Comparison of ENCODE assay signal across 9 mouse cellular contexts in genomic region chr1:174553272-174554007, GRCm38 (mm10). TPM values are rescaled to one million over a fixed set of nuclear protein-coding genes. Genes with fewer than 3 reads are reported as not detected.
A peak's percentile ranks its signal among the peaks of the same experiment; 100 is the strongest.
DNase-seq lines count a peak whose midpoint lies in the region; ATAC-seq and TF ChIP-seq lines count a peak whose summit lies in the region.
"Had no signal": no experiment of that assay in that cellular context is flagged by ENCODE, and none has a peak within 500 bp of the region (broad histone marks: within the 10 kb centered on the region; RNA-seq: fewer than 3 reads in every experiment).

No protein-coding gene starts in this region.

- no peak; the same call in 1 of the 2 replicates for TF ChIP-seq RAD21 in MEL (IDR thresholded peaks at IDR 0.05; ENCODE audit: low read depth, low read length)

- H3K79me2 ChIP-seq in MEL (ENCODE audit: control insufficient read depth, insufficient read depth, low read length, poor library complexity): no peaks in the 10 kb centered on the region

- DNase-seq in intestine, embryonic 14.5 days (ENCODE audit: low spot score): peak; percentile 58
- DNase-seq in MEL (ENCODE audit: low read depth, low spot score): peak; percentile 49
- peak; percentile 55 for DNase-seq in cerebellum, adult 9-10 months
- peak; percentile 40 for DNase-seq in layer of hippocampus, adult 9-11 months
- peak; percentile 27 for DNase-seq in thymus, postnatal 25 days

- H3K4me1 ChIP-seq in intestine, embryonic 14.5 days (replicated peaks; ENCODE audit: control insufficient read depth, insufficient read depth, low read length): no peaks in the 10 kb centered on the region
- no peaks in the 10 kb centered on the region for H3K4me1 ChIP-seq in intestine, embryonic 16.5 days (ENCODE audit: control insufficient read depth, insufficient read depth, low read length)
- H3K4me1 ChIP-seq in MEL (ENCODE audit: control insufficient read depth in 1 of 2, insufficient read depth in 2 of 2, low read length in 2 of 2): no peaks in the 10 kb centered on the region
- 0 out of 2 replicates have a peak, but pooled peaks cover 2% of the 10 kb centered on the region for H3K4me1 ChIP-seq in midbrain, embryonic 12.5 days

- no peak overlapping the region for H3K9ac ChIP-seq in intestine, embryonic 14.5 days (ENCODE audit: low read length)
- H3K9ac ChIP-seq in intestine, embryonic 16.5 days (ENCODE audit: low read depth, low read length): no peak overlapping the region
- H3K9ac ChIP-seq in MEL (ENCODE audit: control insufficient read depth, low read depth, low read length, poor library complexity, severe bottlenecking): no peak overlapping the region
- no peak overlapping the region for H3K9ac ChIP-seq in midbrain, embryonic 12.5 days (replicated peaks)
- H3K9ac ChIP-seq: limb, embryonic 13.5 days had no signal

- H3K27me3 ChIP-seq in intestine, embryonic 14.5 days (replicated peaks; ENCODE audit: control insufficient read depth, insufficient read depth, low read length): no peaks in the 10 kb centered on the region
- H3K27me3 ChIP-seq in intestine, embryonic 16.5 days (replicated peaks; ENCODE audit: control insufficient read depth, insufficient read depth, low read length): no peaks in the 10 kb centered on the region
- no peaks in the 10 kb centered on the region; a peak in 1 of 4 replicates for H3K27me3 ChIP-seq in MEL (ENCODE audit: control insufficient read depth in 1 of 2, insufficient read depth in 2 of 2, low read length in 2 of 2)
- H3K27me3 ChIP-seq in midbrain, embryonic 12.5 days: no peaks in the 10 kb centered on the region
- H3K27me3 ChIP-seq: limb, embryonic 13.5 days had no signal

- H3K4me2 ChIP-seq in intestine, embryonic 14.5 days (ENCODE audit: low read length): no peak overlapping the region
- H3K4me2 ChIP-seq in intestine, embryonic 16.5 days (ENCODE audit: low read depth, low read length): no peak overlapping the region
- H3K4me2 ChIP-seq in midbrain, embryonic 12.5 days (replicated peaks): no peak overlapping the region
- H3K4me2 ChIP-seq: limb, embryonic 13.5 days had no signal

- H3K36me3 ChIP-seq in intestine, embryonic 14.5 days (ENCODE audit: control insufficient read depth, insufficient read depth, low read length): no peaks in the 10 kb centered on the region
- H3K36me3 ChIP-seq in intestine, embryonic 16.5 days (ENCODE audit: control insufficient read depth, insufficient read depth, low read length): no peaks in the 10 kb centered on the region
- no peaks in the 10 kb centered on the region for H3K36me3 ChIP-seq in MEL (ENCODE audit: control insufficient read depth in 1 of 2, insufficient read depth in 2 of 2, low read length in 2 of 2)
- H3K36me3 ChIP-seq in midbrain, embryonic 12.5 days: no peaks in the 10 kb centered on the region
- H3K36me3 ChIP-seq: limb, embryonic 13.5 days had no signal

- peak; percentile 23 to 46 (median 46); a peak in 5 of 6 replicates for TF ChIP-seq CTCF in MEL (IDR thresholded peaks at IDR 0.05 in 2 of 3, conservative IDR thresholded peaks at IDR 0.05 in 1 of 3; ENCODE audit: control insufficient read depth in 1 of 3, insufficient read depth in 1 of 3, low read depth in 2 of 3, low read length in 3 of 3, poor library complexity in 1 of 3, severe bottlenecking in 1 of 3)

- TF ChIP-seq POLR2A in MEL (IDR thresholded peaks at IDR 0.05; ENCODE audit: control insufficient read depth in 1 of 2, insufficient read depth in 1 of 2, low read depth in 1 of 2, low read length in 2 of 2, poor library complexity in 1 of 2): no peak

- no peak overlapping the region for H3K4me3 ChIP-seq in intestine, embryonic 14.5 days (ENCODE audit: low read depth, low read length)
- H3K4me3 ChIP-seq in intestine, embryonic 16.5 days (ENCODE audit: low read length): no peak overlapping the region
- H3K4me3 ChIP-seq in MEL (ENCODE audit: control insufficient read depth in 1 of 2, insufficient read depth in 1 of 2, low read depth in 2 of 2, low read length in 2 of 2): no peak overlapping the region
- no peak overlapping the region for H3K4me3 ChIP-seq in midbrain, embryonic 12.5 days
- H3K4me3 ChIP-seq: limb, embryonic 13.5 days had no signal

- H3K9me3 ChIP-seq in intestine, embryonic 14.5 days (ENCODE audit: control insufficient read depth, low read length): no peaks in the 10 kb centered on the region
- H3K9me3 ChIP-seq in intestine, embryonic 16.5 days (ENCODE audit: control insufficient read depth, low read length): no peaks in the 10 kb centered on the region
- no peaks in the 10 kb centered on the region for H3K9me3 ChIP-seq in MEL (replicated peaks; ENCODE audit: insufficient read depth, low read length)
- H3K9me3 ChIP-seq in midbrain, embryonic 12.5 days: no peaks in the 10 kb centered on the region
- H3K9me3 ChIP-seq: limb, embryonic 13.5 days had no signal

- ATAC-seq in intestine, embryonic 14.5 days (replicated peaks; ENCODE audit: low FRiP score, low TSS enrichment, low read depth): no peak
- ATAC-seq in intestine, embryonic 16.5 days: no peak
- peak; percentile 42 for ATAC-seq in frontal cortex, adult (ENCODE audit: low TSS enrichment)
- 0 out of 2 replicates have a peak, but pooled peaks have one; percentile 36 for ATAC-seq in midbrain, embryonic 12.5 days (ENCODE audit: low FRiP score, low read depth)

- no peak for TF ChIP-seq EP300 in MEL (IDR thresholded peaks at IDR 0.05; ENCODE audit: low read depth in 1 of 2, low read length in 2 of 2)

- no peak overlapping the region for H3K27ac ChIP-seq in intestine, embryonic 14.5 days (ENCODE audit: low read depth)
- no peak overlapping the region for H3K27ac ChIP-seq in intestine, embryonic 16.5 days (ENCODE audit: low read length)
- H3K27ac ChIP-seq in MEL (ENCODE audit: control insufficient read depth, low read depth, low read length): no peak overlapping the region
- no peak overlapping the region for H3K27ac ChIP-seq in midbrain, embryonic 12.5 days (replicated peaks)
- H3K27ac ChIP-seq: limb, embryonic 13.5 days had no signal

- 21% methylated on average over 2 of the region's 2 CpGs for WGBS in intestine, embryonic 14.5 days
- WGBS in intestine, embryonic 16.5 days: 32% methylated on average over 2 of the region's 2 CpGs
- 32% methylated on average over 2 of the region's 2 CpGs for WGBS in midbrain, embryonic 12.5 days

TF ChIP-seq in MEL, 35 proteins besides CTCF, POLR2A, EP300 and RAD21:
- TF ChIP-seq SMC3 (IDR thresholded peaks at IDR 0.05; ENCODE audit: low read depth, low read length) (peak; percentile 49), MYC (IDR thresholded peaks at IDR 0.05; ENCODE audit: low read depth, low read length) (no peak), ZMIZ1 (IDR thresholded peaks at IDR 0.05; ENCODE audit: low read depth, low read length) (no peak), POLR2AphosphoS2 (IDR thresholded peaks at IDR 0.05; ENCODE audit: low read length) (no peak)

RNA-seq across cellular contexts. Expression of gene Fmn2, which starts 51.8 kb away (rescaled TPM):
- 2.0 and 2.1 TPM in 2 replicates for polyA plus RNA-seq in intestine, embryonic 14.5 days (2014; fragmentation: Nextera tagmentation; extraction: Ambion mirVana)
- polyA plus RNA-seq in intestine, embryonic 16.5 days (2015; fragmentation: Nextera tagmentation; extraction: Ambion mirVana): 0.62 and 0.73 TPM in 2 replicates
- not detected in 2 replicates for total RNA-seq in MEL (2012; rRNA removed)
- polyA plus RNA-seq in MEL (2012; ENCODE audit: insufficient read depth in 1 of 2, insufficient read length in 2 of 2, low read depth in 1 of 2, low replicate concordance in 2 of 2, missing spikeins in 1 of 2): not detected
- polyA plus RNA-seq in midbrain, embryonic 12.5 days (2016; fragmentation: Nextera tagmentation; extraction: Ambion mirVana): 11.4 TPM in 2 replicates

Comparison
In these comparisons a context has a peak if more than half of its experiments do, and no peak if none do; other contexts are left out.
1. ATAC-seq: peak in frontal cortex, adult (single experiment) and midbrain, embryonic 12.5 days (single experiment); none in intestine, embryonic 14.5 days (single experiment) and intestine, embryonic 16.5 days (single experiment).
2. Peak in every context shown above with its lines, with median percentiles within 50 percentile points of each other: DNase-seq.